Comparison of ENCODE assay signal across 8 mouse cellular contexts in the genomic region with DNA sequence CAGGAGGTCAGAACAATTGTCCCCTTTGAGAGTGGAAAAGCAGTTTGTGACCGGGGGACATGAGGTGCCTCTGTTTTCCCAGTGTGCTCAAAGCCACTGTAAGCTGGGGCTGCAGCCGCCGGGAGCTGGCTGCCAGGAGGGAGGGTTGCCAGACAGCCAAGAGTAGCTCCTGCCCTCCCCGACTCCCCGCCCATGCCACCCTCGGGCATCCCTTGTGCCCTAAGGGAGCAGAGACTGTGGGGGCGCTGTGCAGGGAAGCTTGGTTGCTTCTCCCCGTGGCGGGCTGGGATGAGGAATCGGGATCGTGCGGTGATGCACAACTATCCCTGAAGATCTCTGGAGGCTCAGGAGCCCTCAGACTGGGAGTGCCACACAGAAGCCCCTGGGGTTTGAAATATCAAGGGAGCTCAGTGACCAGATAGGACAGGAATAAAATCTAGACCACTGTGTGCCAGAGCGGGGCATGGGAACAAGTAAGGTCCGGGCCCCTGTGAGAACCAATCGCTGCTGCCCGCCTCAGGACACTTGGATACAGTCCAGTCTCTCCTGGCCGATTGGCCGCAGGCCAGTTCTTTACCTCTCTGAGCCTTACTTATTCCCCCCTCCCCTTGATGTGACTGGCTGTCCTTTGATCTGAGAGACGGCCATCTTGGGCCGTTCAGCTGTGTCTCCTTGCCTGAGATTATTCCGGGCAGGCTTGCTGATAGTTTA. TPM values are rescaled to one million over a fixed set of nuclear protein-coding genes. Genes with fewer than 3 reads are reported as not detected.
DNase-seq lines count a peak whose midpoint lies in the region; ATAC-seq lines count a peak whose summit lies in the region.

No protein-coding gene starts in this region.

- no peaks in the 10 kb centered on the region for H3K9me3 ChIP-seq in neural tube, embryonic 13.5 days
- H3K9me3 ChIP-seq in heart, embryonic 10.5 days: no peaks in the 10 kb centered on the region
- no peaks in the 10 kb centered on the region for H3K9me3 ChIP-seq in limb, embryonic 15.5 days

- no peaks in the 10 kb centered on the region for H3K27me3 ChIP-seq in neural tube, embryonic 13.5 days
- peaks cover 24% of the 10 kb centered on the region; the same call in 1 of the 2 replicates for H3K27me3 ChIP-seq in heart, embryonic 10.5 days (ENCODE audit: insufficient read depth, poor library complexity, severe bottlenecking)
- H3K27me3 ChIP-seq in limb, embryonic 15.5 days: no peaks in the 10 kb centered on the region

- ATAC-seq in neural tube, embryonic 13.5 days (ENCODE audit: low read depth): no peak
- ATAC-seq in limb, embryonic 15.5 days (ENCODE audit: insufficient number of reproducible peaks, low FRiP score, low TSS enrichment, low read depth): no peak
- ATAC-seq in megakaryocyte-erythroid progenitor cell, adult 5-6 weeks (replicated peaks; ENCODE audit: low FRiP score, low TSS enrichment, poor library complexity, severe bottlenecking): no peak

- 0 out of 2 replicates have a peak overlapping the region, but pooled peaks have one; percentile 4 for H3K4me2 ChIP-seq in neural tube, embryonic 13.5 days
- H3K4me2 ChIP-seq in limb, embryonic 15.5 days: peak overlapping the region; percentile 12; the same call in 1 of the 2 replicates

- no peak overlapping the region for H3K9ac ChIP-seq in neural tube, embryonic 13.5 days
- no peak overlapping the region for H3K9ac ChIP-seq in limb, embryonic 15.5 days

- H3K27ac ChIP-seq in neural tube, embryonic 13.5 days (replicated peaks): no peak overlapping the region
- peak overlapping the region; percentile 49 for H3K27ac ChIP-seq in heart, embryonic 10.5 days
- no peak overlapping the region for H3K27ac ChIP-seq in limb, embryonic 15.5 days

- 51% methylated on average over 21 of the region's 21 CpGs for WGBS in neural tube, embryonic 13.5 days
- WGBS in heart, embryonic 10.5 days: 44% methylated on average over 21 of the region's 21 CpGs
- WGBS in limb, embryonic 15.5 days: 46% methylated on average over 21 of the region's 21 CpGs

- no peak overlapping the region for H3K4me3 ChIP-seq in neural tube, embryonic 13.5 days
- H3K4me3 ChIP-seq in heart, embryonic 10.5 days: peak overlapping the region; percentile 35
- no peak overlapping the region for H3K4me3 ChIP-seq in limb, embryonic 15.5 days

- 0 out of 2 replicates have a peak, but pooled peaks cover 8% of the 10 kb centered on the region for H3K4me1 ChIP-seq in neural tube, embryonic 13.5 days (replicated peaks)
- peaks cover 22% of the 10 kb centered on the region for H3K4me1 ChIP-seq in heart, embryonic 10.5 days
- H3K4me1 ChIP-seq in limb, embryonic 15.5 days: peaks cover 9% of the 10 kb centered on the region; the same call in 1 of the 2 replicates

- DNase-seq in cerebellum, postnatal 10 days: peak; percentile 43 to 60
- DNase-seq in cerebellum, adult 9-10 months: no peak
- no peak for DNase-seq in neural tube, embryonic 10.5 days (ENCODE audit: extremely low spot score, low spot score)
- no peak for DNase-seq in heart, embryonic 10.5 days (ENCODE audit: low spot score)
- no peak for DNase-seq in cerebellum, adult 8-10 months

- H3K36me3 ChIP-seq in neural tube, embryonic 13.5 days: no peaks in the 10 kb centered on the region
- no peaks in the 10 kb centered on the region for H3K36me3 ChIP-seq in heart, embryonic 10.5 days
- no peaks in the 10 kb centered on the region for H3K36me3 ChIP-seq in limb, embryonic 15.5 days

RNA-seq across cellular contexts. Expression of gene Apol6, which starts 45.5 kb away (rescaled TPM):
- polyA plus RNA-seq in neural tube, embryonic 13.5 days (2015; fragmentation: Nextera tagmentation; extraction: Ambion mirVana): not detected in 2 replicates
- 0.27 and 0.77 TPM in 2 replicates for polyA plus RNA-seq in heart, embryonic 10.5 days (2016; fragmentation: Nextera tagmentation; extraction: Ambion mirVana)
- 0.15 and 0.17 TPM in 2 replicates for polyA plus RNA-seq in limb, embryonic 15.5 days (2015; fragmentation: Nextera tagmentation; extraction: Ambion mirVana)
- not detected in 2 replicates for total RNA-seq in megakaryocyte-erythroid progenitor cell, adult 5-6 weeks (2014; fragmentation: Nextera tagmentation)
- total RNA-seq in megakaryocyte-erythroid progenitor cell, adult 5-6 weeks (2017): not detected in 2 replicates

RNA-seq across cellular contexts. Expression of gene 1110038F14Rik, which starts 50.7 kb away (rescaled TPM):
- polyA plus RNA-seq in neural tube, embryonic 13.5 days (2015; fragmentation: Nextera tagmentation; extraction: Ambion mirVana): 54.8 and 57.8 TPM in 2 replicates
- polyA plus RNA-seq in heart, embryonic 10.5 days (2016; fragmentation: Nextera tagmentation; extraction: Ambion mirVana): 50.5 and 57.3 TPM in 2 replicates
- 78.7 and 80.3 TPM in 2 replicates for polyA plus RNA-seq in limb, embryonic 15.5 days (2015; fragmentation: Nextera tagmentation; extraction: Ambion mirVana)
- 26.2 and 35.0 TPM in 2 replicates for total RNA-seq in megakaryocyte-erythroid progenitor cell, adult 5-6 weeks (2014; fragmentation: Nextera tagmentation)
- 33.6 and 43.2 TPM in 2 replicates for total RNA-seq in megakaryocyte-erythroid progenitor cell, adult 5-6 weeks (2017)

RNA-seq across cellular contexts. Expression of gene Mb, which starts 51.4 kb away (rescaled TPM):
- 2.4 and 3.7 TPM in 2 replicates for polyA plus RNA-seq in neural tube, embryonic 13.5 days (2015; fragmentation: Nextera tagmentation; extraction: Ambion mirVana)
- 29.5 and 90.1 TPM in 2 replicates for polyA plus RNA-seq in heart, embryonic 10.5 days (2016; fragmentation: Nextera tagmentation; extraction: Ambion mirVana)
- polyA plus RNA-seq in limb, embryonic 15.5 days (2015; fragmentation: Nextera tagmentation; extraction: Ambion mirVana): 11.6 and 13.7 TPM in 2 replicates
- not detected in 2 replicates for total RNA-seq in megakaryocyte-erythroid progenitor cell, adult 5-6 weeks (2014; fragmentation: Nextera tagmentation)
- not detected in 2 replicates for total RNA-seq in megakaryocyte-erythroid progenitor cell, adult 5-6 weeks (2017)

Comparison
In these comparisons a context has a peak if more than half of its experiments do, and no peak if none do; other contexts are left out.
1. DNase-seq: peak in cerebellum, postnatal 10 days (2 of 2); none in cerebellum, adult 9-10 months (single experiment), neural tube, embryonic 10.5 days (single experiment), heart, embryonic 10.5 days (single experiment) and cerebellum, adult 8-10 months (single experiment).